Mouse (Mus musculus): ENCODE data around the gene Antxr2. TPM values are rescaled to one million over a fixed set of nuclear protein-coding genes. Genes with fewer than 3 reads are reported as not detected.

The Antxr2 gene
- polyA plus RNA-seq, 1 experiment from 2014 or later: 9.3 TPM

- WGBS: 51% methylated on average over 11 of the region's 11 CpGs
- H3K27ac ChIP-seq (replicated peaks): no peak overlapping the region
- no peak overlapping the region for H3K4me2 ChIP-seq (replicated peaks; ENCODE audit: low read depth)
- no peak for ATAC-seq (ENCODE audit: low FRiP score, low TSS enrichment)
- no peak overlapping the region for H3K9ac ChIP-seq (ENCODE audit: low read length)
- H3K4me1 ChIP-seq (replicated peaks; ENCODE audit: control insufficient read depth, insufficient read depth): no peaks in the 10 kb centered on the region
- H3K27me3 ChIP-seq (ENCODE audit: control insufficient read depth, insufficient read depth, low read length): no peaks in the 10 kb centered on the region
- no peak for DNase-seq (ENCODE audit: low spot score)
- TF ChIP-seq EP300 (optimal IDR thresholded peaks at IDR 0.05) (no peak), CTCF (IDR thresholded peaks at IDR 0.05; ENCODE audit: low read depth) (no peak)
- no peak overlapping the region for H3K4me3 ChIP-seq (ENCODE audit: low read depth, low read length)
- no peaks in the 10 kb centered on the region for H3K9me3 ChIP-seq (ENCODE audit: control insufficient read depth, low read length)
- no peaks in the 10 kb centered on the region for H3K36me3 ChIP-seq (ENCODE audit: control insufficient read depth, insufficient read depth, low read length)
These were observed 113.2 kb downstream of the Antxr2 start for GRCm38 (mm10) chr5:97917654-97918053.

DNA sequence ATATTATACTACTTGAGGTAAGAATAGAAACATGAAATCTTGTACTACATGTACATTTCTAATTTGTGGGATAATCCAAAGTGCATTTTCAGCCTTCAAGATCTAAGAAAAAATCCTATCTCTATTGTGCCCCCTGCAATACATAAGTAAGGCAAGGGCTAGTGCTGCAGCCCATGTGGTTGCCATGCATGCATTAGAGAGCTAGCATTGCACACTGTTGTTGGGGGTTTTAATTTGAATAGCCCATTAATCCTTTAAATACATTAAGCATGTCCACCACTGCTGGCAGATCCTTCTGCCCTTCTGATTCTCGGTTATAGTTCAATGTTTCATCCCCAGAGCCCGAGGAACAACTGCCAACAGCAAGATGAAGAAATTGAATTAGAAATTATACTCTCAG lies 116.0 kb downstream of the Antxr2 start:
- Histone ChIP-seq H3K9me3 (ENCODE audit: control insufficient read depth, low read length) (no peaks in the 10 kb centered on the region), H3K36me3 (ENCODE audit: control insufficient read depth, insufficient read depth, low read length) (no peaks in the 10 kb centered on the region), H3K4me2 (replicated peaks; ENCODE audit: low read depth) (no peak overlapping the region), H3K4me1 (replicated peaks; ENCODE audit: control insufficient read depth, insufficient read depth) (no peaks in the 10 kb centered on the region), H3K27me3 (ENCODE audit: control insufficient read depth, insufficient read depth, low read length) (no peaks in the 10 kb centered on the region), H3K4me3 (ENCODE audit: low read depth, low read length) (no peak overlapping the region), H3K9ac (ENCODE audit: low read length) (no peak overlapping the region), H3K27ac (replicated peaks) (no peak overlapping the region)
- TF ChIP-seq CTCF (IDR thresholded peaks at IDR 0.05; ENCODE audit: low read depth) (no peak), EP300 (optimal IDR thresholded peaks at IDR 0.05) (no peak)
- WGBS: 55% methylated on average over 2 of the region's 2 CpGs
- DNase-seq (ENCODE audit: low spot score) (no peak), ATAC-seq (ENCODE audit: low FRiP score, low TSS enrichment) (no peak)

DNA sequence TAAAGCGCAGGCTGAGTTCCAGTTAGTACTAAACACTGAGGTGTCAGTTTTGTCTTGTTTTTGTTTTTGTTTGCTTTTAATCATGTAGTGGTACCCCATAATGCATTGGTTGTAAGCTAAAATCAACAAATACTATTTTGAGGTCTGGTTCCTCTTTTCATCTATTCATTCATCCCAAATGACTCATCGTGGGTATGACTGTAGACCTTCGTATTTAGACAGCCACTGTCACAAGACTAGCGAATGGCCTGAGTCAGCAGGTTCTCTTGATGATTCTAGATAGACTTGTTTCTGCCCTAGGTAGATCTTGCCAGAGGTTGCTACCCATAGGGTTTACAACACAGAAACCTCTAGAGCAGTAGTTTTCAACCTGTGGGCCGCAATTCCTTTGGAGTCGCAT lies 116.9 kb downstream of the Antxr2 start:
- ATAC-seq (ENCODE audit: low FRiP score, low TSS enrichment): no peak
- no peaks in the 10 kb centered on the region for H3K27me3 ChIP-seq (ENCODE audit: control insufficient read depth, insufficient read depth, low read length)

DNA sequence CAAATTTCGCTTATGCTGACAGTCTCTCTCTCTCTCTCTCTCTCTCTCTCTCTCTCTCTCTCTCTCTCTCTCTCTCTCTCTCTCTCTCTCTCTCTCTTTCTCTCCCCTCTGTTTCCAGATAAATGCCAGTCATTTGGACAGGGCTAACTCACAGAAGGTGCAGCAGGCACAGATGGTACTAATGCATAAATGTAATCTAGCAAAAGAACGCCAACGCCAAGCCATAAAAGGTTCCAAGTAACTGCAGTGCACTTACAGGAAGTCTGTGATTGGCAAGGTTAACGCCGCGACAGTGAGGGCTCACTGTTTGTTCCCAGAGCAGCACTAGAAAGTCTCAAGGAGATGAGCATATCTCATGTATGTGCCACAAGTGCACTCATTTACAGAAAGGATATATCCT lies 123.4 kb downstream of the Antxr2 start:
- Histone ChIP-seq H3K9me3 (ENCODE audit: control insufficient read depth, low read length) (no peaks in the 10 kb centered on the region), H3K27ac (replicated peaks) (no peak overlapping the region), H3K27me3 (ENCODE audit: control insufficient read depth, insufficient read depth, low read length) (no peaks in the 10 kb centered on the region), H3K4me3 (ENCODE audit: low read depth, low read length) (no peak overlapping the region), H3K36me3 (ENCODE audit: control insufficient read depth, insufficient read depth, low read length) (no peaks in the 10 kb centered on the region), H3K4me1 (replicated peaks; ENCODE audit: control insufficient read depth, insufficient read depth) (no peaks in the 10 kb centered on the region), H3K9ac (ENCODE audit: low read length) (no peak overlapping the region), H3K4me2 (replicated peaks; ENCODE audit: low read depth) (no peak overlapping the region)
- DNase-seq (ENCODE audit: low spot score) (no peak), ATAC-seq (ENCODE audit: low FRiP score, low TSS enrichment) (no peak)
- TF ChIP-seq CTCF (IDR thresholded peaks at IDR 0.05; ENCODE audit: low read depth): no peak
- 78% methylated on average over 6 of the region's 6 CpGs for WGBS

More for the DNA sequence above, 116.9 kb downstream of the Antxr2 start:
- Histone ChIP-seq H3K4me3 (ENCODE audit: low read depth, low read length) (no peak overlapping the region), H3K36me3 (ENCODE audit: control insufficient read depth, insufficient read depth, low read length) (no peaks in the 10 kb centered on the region), H3K27ac (replicated peaks) (no peak overlapping the region), H3K4me1 (replicated peaks; ENCODE audit: control insufficient read depth, insufficient read depth) (no peaks in the 10 kb centered on the region), H3K9me3 (ENCODE audit: control insufficient read depth, low read length) (no peaks in the 10 kb centered on the region), H3K9ac (ENCODE audit: low read length) (no peak overlapping the region), H3K4me2 (replicated peaks; ENCODE audit: low read depth) (no peak overlapping the region)
- 90% methylated on average over 6 of the region's 6 CpGs for WGBS
- no peak for TF ChIP-seq CTCF (IDR thresholded peaks at IDR 0.05; ENCODE audit: low read depth)
- TF ChIP-seq EP300 (optimal IDR thresholded peaks at IDR 0.05): no peak
- DNase-seq (ENCODE audit: low spot score): no peak

GRCm38 (mm10) chr5:97906537-97907266 lies 124.1 kb downstream of the Antxr2 start:
- DNase-seq (ENCODE audit: low spot score) (no peak), ATAC-seq (ENCODE audit: low FRiP score, low TSS enrichment) (no peak)
- Histone ChIP-seq H3K36me3 (ENCODE audit: control insufficient read depth, insufficient read depth, low read length) (no peaks in the 10 kb centered on the region), H3K4me3 (ENCODE audit: low read depth, low read length) (no peak overlapping the region), H3K9ac (ENCODE audit: low read length) (no peak overlapping the region), H3K27ac (replicated peaks) (no peak overlapping the region), H3K4me2 (replicated peaks; ENCODE audit: low read depth) (no peak overlapping the region), H3K27me3 (ENCODE audit: control insufficient read depth, insufficient read depth, low read length) (no peaks in the 10 kb centered on the region), H3K4me1 (replicated peaks; ENCODE audit: control insufficient read depth, insufficient read depth) (no peaks in the 10 kb centered on the region), H3K9me3 (ENCODE audit: control insufficient read depth, low read length) (no peaks in the 10 kb centered on the region)
- 91% methylated on average over 13 of the region's 13 CpGs for WGBS
- TF ChIP-seq EP300 (optimal IDR thresholded peaks at IDR 0.05): no peak
- no peak for TF ChIP-seq CTCF (IDR thresholded peaks at IDR 0.05; ENCODE audit: low read depth)

- Histone ChIP-seq H3K4me2 (replicated peaks; ENCODE audit: low read depth) (no peak overlapping the region), H3K36me3 (ENCODE audit: control insufficient read depth, insufficient read depth, low read length) (no peaks in the 10 kb centered on the region), H3K4me3 (ENCODE audit: low read depth, low read length) (no peak overlapping the region), H3K27ac (replicated peaks) (no peak overlapping the region), H3K27me3 (ENCODE audit: control insufficient read depth, insufficient read depth, low read length) (no peaks in the 10 kb centered on the region), H3K9me3 (ENCODE audit: control insufficient read depth, low read length) (no peaks in the 10 kb centered on the region), H3K9ac (ENCODE audit: low read length) (no peak overlapping the region), H3K4me1 (replicated peaks; ENCODE audit: control insufficient read depth, insufficient read depth) (no peaks in the 10 kb centered on the region)
- TF ChIP-seq CTCF (IDR thresholded peaks at IDR 0.05; ENCODE audit: low read depth) (no peak), EP300 (optimal IDR thresholded peaks at IDR 0.05) (no peak)
- no peak for ATAC-seq (ENCODE audit: low FRiP score, low TSS enrichment)
- DNase-seq (ENCODE audit: low spot score): no peak
- 85% methylated on average over 3 of the region's 3 CpGs for WGBS
These were observed 125.0 kb downstream of the Antxr2 start for GRCm38 (mm10) chr5:97905856-97906255.
